Mouse (Mus musculus) MEL (cell line): ENCODE measurements around the gene Smc6.

Source experiments
- CHD2 ChIP-seq: IDR thresholded peaks from 2 replicates; pipeline ENCODE4 v1.6.1; 2011; ENCODE audit warnings: low read length, improper control_type of control experiment
- CTCF ChIP-seq, 3 experiments: IDR thresholded peaks in 2 of 3; conservative IDR thresholded peaks in 1 of 3; 2 replicates each; pipeline ENCODE4 v1.5.1; 2011 to 2012; ENCODE audit warnings: low read length in 3 of 3, low read depth in 2 of 3, mild to moderate bottlenecking in 2 of 3, improper control_type of control experiment in 1 of 3, inconsistent platforms in 1 of 3, mixed read lengths in 1 of 3, moderate library complexity in 1 of 3; ENCODE audit not compliant: control insufficient read depth in 1 of 3, insufficient read depth in 1 of 3, poor library complexity in 1 of 3, severe bottlenecking in 1 of 3
- EP300 ChIP-seq, 2 experiments: IDR thresholded peaks; 2 replicates each; pipeline ENCODE4 v1.6.1; 2011; ENCODE audit warnings: improper control_type of control experiment in 2 of 2, low read length in 2 of 2, low read depth in 1 of 2, mild to moderate bottlenecking in 1 of 2
- HCFC1 ChIP-seq: IDR thresholded peaks from 2 replicates; pipeline ENCODE4 v1.6.1; 2012; ENCODE audit warnings: low read depth, mild to moderate bottlenecking, inconsistent platforms, low read length, improper control_type of control experiment, moderate library complexity
- KAT2A ChIP-seq: conservative IDR thresholded peaks from 2 replicates; pipeline ENCODE4 v1.6.1; 2012; ENCODE audit warnings: low read depth, low read length, improper control_type of control experiment, inconsistent platforms
- MEF2A ChIP-seq: IDR thresholded peaks from 2 replicates; pipeline ENCODE4 v1.6.1; 2014; ENCODE audit warnings: low read depth, mild to moderate bottlenecking, inconsistent platforms, low read length, improper control_type of control experiment; ENCODE audit not compliant: poor library complexity, insufficient replicate concordance, severe bottlenecking; ENCODE audit errors: extremely low read depth
- SMC3 ChIP-seq: IDR thresholded peaks from 2 replicates; pipeline ENCODE4 v1.6.1; 2011; ENCODE audit warnings: low read depth, low read length, improper control_type of control experiment
- ZNF384 ChIP-seq: IDR thresholded peaks from 2 replicates; pipeline ENCODE4 v1.6.1; 2012; ENCODE audit warnings: low read depth, mild to moderate bottlenecking, inconsistent platforms, low read length, improper control_type of control experiment

DNA sequence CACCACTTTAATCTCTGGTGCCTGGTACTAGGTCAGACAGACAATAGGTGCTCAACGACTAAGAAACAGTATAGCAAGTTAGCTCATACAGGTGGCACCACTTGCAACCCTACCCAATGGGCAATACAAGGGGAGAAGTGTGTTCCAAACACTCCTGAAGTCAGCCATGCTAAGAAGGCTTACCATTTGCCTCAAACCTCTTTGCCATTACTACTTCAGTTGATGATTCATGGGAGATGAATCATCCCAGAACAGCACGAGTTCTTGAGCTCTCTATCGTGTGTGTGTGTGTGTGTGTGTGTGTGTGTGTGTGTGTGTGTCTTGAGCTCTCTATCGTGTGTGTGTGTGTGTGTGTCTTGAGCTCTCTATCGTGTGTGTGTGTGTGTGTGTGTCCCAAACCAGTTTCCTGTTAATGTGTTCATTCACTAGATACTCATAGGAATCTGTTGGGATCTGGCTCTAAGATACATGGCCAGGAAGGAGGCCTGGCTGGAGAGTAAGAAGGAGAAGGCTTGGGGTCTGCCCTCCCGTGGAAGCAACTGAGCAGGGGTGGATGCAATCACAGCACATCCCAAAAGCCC, 76.4 kb downstream of the Smc6 start:
- TF ChIP-seq CTCF (IDR thresholded peaks at IDR 0.05 in 2 of 3, conservative IDR thresholded peaks at IDR 0.05 in 1 of 3; ENCODE audit: control insufficient read depth in 1 of 3, insufficient read depth in 1 of 3, low read depth in 2 of 3, low read length in 3 of 3, poor library complexity in 1 of 3, severe bottlenecking in 1 of 3), result no peak
- no peak for TF ChIP-seq EP300 (IDR thresholded peaks at IDR 0.05; ENCODE audit: low read depth in 1 of 2, low read length in 2 of 2)
- TF ChIP-seq SMC3, result no peak
- no peak for TF ChIP-seq MEF2A
- TF ChIP-seq CHD2, result no peak
- TF ChIP-seq HCFC1, result no peak
- no peak for TF ChIP-seq ZNF384
- TF ChIP-seq KAT2A, result no peak
